Mouse (Mus musculus): Measurements from ENCODE around the gene Smarcc2. TPM values are rescaled to one million over a fixed set of nuclear protein-coding genes. Genes with fewer than 3 reads are reported as not detected.

Gene Smarcc2
- total and polyA plus RNA-seq, 2 experiments, result 13.8 to 63.1 TPM

GRCm38 (mm10) chr10:128412558-128412957 is 46.5 kb upstream of the Smarcc2 start:
- Histone ChIP-seq H3K4me1 (ENCODE audit: control insufficient read depth, insufficient read depth, low read length) (peaks cover 15% of the 10 kb centered on the region), H3K36me3 (ENCODE audit: control insufficient read depth, insufficient read depth, low read length) (peaks cover 8% of the 10 kb centered on the region; the same call in 1 of the 2 replicates), H3K4me3 (ENCODE audit: insufficient read depth, low read depth, low read length) (no peak overlapping the region), H3K27ac (replicated peaks; ENCODE audit: insufficient read depth, low read depth, low read length) (no peak overlapping the region), H3K27me3 (ENCODE audit: control insufficient read depth, insufficient read depth, low read length) (no peaks in the 10 kb centered on the region), H3K79me2 (ENCODE audit: control insufficient read depth, insufficient read depth, low read length) (peaks cover 7% of the 10 kb centered on the region; the same call in 1 of the 2 replicates), H3K9ac (ENCODE audit: low read depth, low read length) (no peak overlapping the region)
- no peak for DNase-seq (ENCODE audit: extremely low read depth, low read depth, low spot score)
- WGBS, result 32% methylated on average over 1 of the region's 1 CpGs
- TF ChIP-seq POLR2A (IDR thresholded peaks at IDR 0.05; ENCODE audit: extremely low read depth, insufficient read depth, low read length) (no peak), CTCF (IDR thresholded peaks at IDR 0.05; ENCODE audit: low read depth, low read length) (no peak)

- Histone ChIP-seq H3K27ac (replicated peaks; ENCODE audit: insufficient read depth, low read depth, low read length) (no peak overlapping the region), H3K9ac (ENCODE audit: low read depth, low read length) (no peak overlapping the region), H3K27me3 (ENCODE audit: control insufficient read depth, insufficient read depth, low read length) (no peaks in the 10 kb centered on the region), H3K4me1 (ENCODE audit: control insufficient read depth, insufficient read depth, low read length) (peaks cover 15% of the 10 kb centered on the region), H3K79me2 (ENCODE audit: control insufficient read depth, insufficient read depth, low read length) (peaks cover 7% of the 10 kb centered on the region; the same call in 1 of the 2 replicates), H3K36me3 (ENCODE audit: control insufficient read depth, insufficient read depth, low read length) (peaks cover 11% of the 10 kb centered on the region; the same call in 1 of the 2 replicates), H3K4me3 (ENCODE audit: insufficient read depth, low read depth, low read length) (no peak overlapping the region)
- DNase-seq (ENCODE audit: extremely low read depth, low read depth, low spot score), result no peak
- WGBS, result 8% methylated on average over 1 of the region's 1 CpGs
- TF ChIP-seq POLR2A (IDR thresholded peaks at IDR 0.05; ENCODE audit: extremely low read depth, insufficient read depth, low read length), result no peak
- no peak for TF ChIP-seq CTCF (IDR thresholded peaks at IDR 0.05; ENCODE audit: low read depth, low read length)
Measured at GRCm38 (mm10) chr10:128413076-128413475, 46.0 kb upstream of the Smarcc2 start.

DNA sequence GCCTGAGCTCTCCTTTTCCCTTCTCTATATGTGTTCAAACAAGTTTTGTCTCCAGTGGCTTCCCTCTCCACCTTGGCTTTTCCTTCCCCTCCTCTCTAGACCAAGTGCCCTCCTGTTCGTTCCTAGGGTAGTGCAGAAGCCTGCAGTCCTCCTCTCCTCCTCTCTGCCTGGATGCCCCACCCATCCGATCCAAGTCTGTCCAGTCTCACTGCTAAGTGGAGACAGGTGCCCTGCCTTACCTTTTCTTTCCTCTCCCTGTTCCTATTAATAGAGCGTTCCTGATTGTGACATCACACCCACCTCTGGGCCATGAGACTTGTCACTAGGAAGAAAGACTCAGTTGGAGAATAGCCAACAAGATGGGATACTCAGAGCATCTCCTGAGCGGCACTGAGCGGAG is 44.2 kb upstream of the Smarcc2 start:
- H3K27ac ChIP-seq (replicated peaks; ENCODE audit: insufficient read depth, low read depth, low read length), result no peak overlapping the region
- no peak for DNase-seq (ENCODE audit: extremely low read depth, low read depth, low spot score)
- no peak overlapping the region for H3K9ac ChIP-seq (ENCODE audit: low read depth, low read length)
- H3K4me3 ChIP-seq (ENCODE audit: insufficient read depth, low read depth, low read length), result no peak overlapping the region
- H3K79me2 ChIP-seq (ENCODE audit: control insufficient read depth, insufficient read depth, low read length), result peaks cover 7% of the 10 kb centered on the region; the same call in 1 of the 2 replicates
- TF ChIP-seq POLR2A (IDR thresholded peaks at IDR 0.05; ENCODE audit: extremely low read depth, insufficient read depth, low read length) (no peak), CTCF (IDR thresholded peaks at IDR 0.05; ENCODE audit: low read depth, low read length) (no peak)
- WGBS, result 87% methylated on average over 5 of the region's 5 CpGs
- peaks cover 19% of the 10 kb centered on the region; the same call in 1 of the 2 replicates for H3K36me3 ChIP-seq (ENCODE audit: control insufficient read depth, insufficient read depth, low read length)
- H3K27me3 ChIP-seq (ENCODE audit: control insufficient read depth, insufficient read depth, low read length), result no peaks in the 10 kb centered on the region
- peaks cover 8% of the 10 kb centered on the region for H3K4me1 ChIP-seq (ENCODE audit: control insufficient read depth, insufficient read depth, low read length)

DNA sequence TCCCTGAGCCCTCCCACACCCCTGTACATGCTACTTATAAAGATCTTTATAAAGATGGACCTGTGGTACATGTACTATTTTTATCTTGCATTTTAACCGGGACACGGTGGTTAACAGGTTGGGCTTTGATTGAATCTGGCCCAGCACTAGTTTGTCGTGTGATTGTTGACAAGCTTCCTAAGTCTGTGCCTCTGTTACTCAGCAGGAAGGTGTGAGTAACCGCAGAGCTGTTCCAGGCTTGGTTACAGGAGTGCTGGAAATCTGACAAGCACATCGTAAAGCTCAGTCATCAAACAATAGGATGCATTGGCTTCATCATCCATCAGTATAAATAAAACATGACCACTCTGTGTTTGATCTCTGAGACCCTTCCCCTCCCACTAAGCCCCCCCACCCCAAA is 36.6 kb upstream of the Smarcc2 start:
- Histone ChIP-seq H3K4me1 (ENCODE audit: control insufficient read depth, insufficient read depth, low read length) (no peaks in the 10 kb centered on the region), H3K36me3 (ENCODE audit: control insufficient read depth, insufficient read depth, low read length) (peaks cover 23% of the 10 kb centered on the region), H3K27ac (replicated peaks; ENCODE audit: insufficient read depth, low read depth, low read length) (no peak overlapping the region), H3K4me3 (ENCODE audit: insufficient read depth, low read depth, low read length) (no peak overlapping the region), H3K9ac (ENCODE audit: low read depth, low read length) (no peak overlapping the region), H3K79me2 (ENCODE audit: control insufficient read depth, insufficient read depth, low read length) (no peaks in the 10 kb centered on the region), H3K27me3 (ENCODE audit: control insufficient read depth, insufficient read depth, low read length) (no peaks in the 10 kb centered on the region)
- DNase-seq (ENCODE audit: extremely low read depth, low read depth, low spot score), result no peak
- 75% methylated on average over 5 of the region's 5 CpGs for WGBS
- TF ChIP-seq POLR2A (IDR thresholded peaks at IDR 0.05; ENCODE audit: extremely low read depth, insufficient read depth, low read length) (no peak), CTCF (IDR thresholded peaks at IDR 0.05; ENCODE audit: low read depth, low read length) (no peak)

DNA sequence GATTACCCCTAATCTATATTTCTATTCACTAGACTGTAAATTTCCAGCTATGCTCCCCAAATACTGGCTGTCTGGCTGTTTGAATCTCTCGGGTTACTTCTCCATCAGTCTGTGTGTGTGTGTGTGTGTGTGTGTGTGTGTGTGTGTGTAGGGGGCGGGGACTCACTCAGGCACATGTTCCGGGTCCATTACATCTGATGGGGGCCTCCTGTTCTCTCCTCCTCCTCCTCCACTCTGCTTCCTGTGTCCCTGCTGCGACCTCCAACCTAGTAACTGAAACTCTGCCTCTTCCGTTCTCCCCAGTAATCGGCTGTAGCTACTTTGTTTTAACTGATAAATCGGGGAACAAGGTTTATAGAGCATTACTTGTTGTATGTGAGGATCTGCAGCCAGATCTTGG is 34.4 kb upstream of the Smarcc2 start:
- H3K79me2 ChIP-seq (ENCODE audit: control insufficient read depth, insufficient read depth, low read length), result peaks cover 6% of the 10 kb centered on the region; the same call in 1 of the 2 replicates
- H3K27ac ChIP-seq (replicated peaks; ENCODE audit: insufficient read depth, low read depth, low read length), result no peak overlapping the region
- DNase-seq (ENCODE audit: extremely low read depth, low read depth, low spot score), result no peak
- peaks cover 24% of the 10 kb centered on the region for H3K36me3 ChIP-seq (ENCODE audit: control insufficient read depth, insufficient read depth, low read length)
- no peak overlapping the region for H3K4me3 ChIP-seq (ENCODE audit: insufficient read depth, low read depth, low read length)
- H3K9ac ChIP-seq (ENCODE audit: low read depth, low read length), result no peak overlapping the region
- H3K27me3 ChIP-seq (ENCODE audit: control insufficient read depth, insufficient read depth, low read length), result no peaks in the 10 kb centered on the region
- WGBS, result 66% methylated on average over 7 of the region's 7 CpGs
- TF ChIP-seq CTCF (IDR thresholded peaks at IDR 0.05; ENCODE audit: low read depth, low read length) (no peak), POLR2A (IDR thresholded peaks at IDR 0.05; ENCODE audit: extremely low read depth, insufficient read depth, low read length) (no peak)
- no peaks in the 10 kb centered on the region for H3K4me1 ChIP-seq (ENCODE audit: control insufficient read depth, insufficient read depth, low read length)

DNA sequence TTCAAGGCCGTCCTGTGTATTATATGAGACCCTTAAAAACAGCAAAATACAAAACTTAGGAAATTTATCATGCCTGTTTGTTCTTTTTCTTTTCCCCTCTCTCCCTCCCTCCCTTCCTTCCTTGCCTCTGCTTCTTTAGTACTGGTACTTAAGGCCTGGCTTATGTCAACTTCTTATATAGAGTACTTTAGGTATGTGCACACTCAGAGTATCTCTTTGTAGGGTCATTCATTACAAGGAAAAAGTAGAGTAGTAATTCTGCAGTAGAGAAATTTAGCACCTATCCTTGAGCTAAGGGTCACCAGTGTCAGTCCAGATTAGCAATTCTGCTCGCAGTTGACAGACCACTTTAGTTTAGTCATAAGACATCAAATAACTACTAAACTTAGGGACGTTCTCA is 33.8 kb upstream of the Smarcc2 start:
- H3K4me1 ChIP-seq (ENCODE audit: control insufficient read depth, insufficient read depth, low read length), result no peaks in the 10 kb centered on the region
- H3K4me3 ChIP-seq (ENCODE audit: insufficient read depth, low read depth, low read length), result no peak overlapping the region
- H3K27me3 ChIP-seq (ENCODE audit: control insufficient read depth, insufficient read depth, low read length), result no peaks in the 10 kb centered on the region
- 89% methylated on average over 3 of the region's 3 CpGs for WGBS
- H3K36me3 ChIP-seq (ENCODE audit: control insufficient read depth, insufficient read depth, low read length), result peaks cover 28% of the 10 kb centered on the region
- no peak for DNase-seq (ENCODE audit: extremely low read depth, low read depth, low spot score)
- peaks cover 6% of the 10 kb centered on the region; the same call in 1 of the 2 replicates for H3K79me2 ChIP-seq (ENCODE audit: control insufficient read depth, insufficient read depth, low read length)
- no peak overlapping the region for H3K9ac ChIP-seq (ENCODE audit: low read depth, low read length)
- TF ChIP-seq POLR2A (IDR thresholded peaks at IDR 0.05; ENCODE audit: extremely low read depth, insufficient read depth, low read length) (no peak), CTCF (IDR thresholded peaks at IDR 0.05; ENCODE audit: low read depth, low read length) (no peak)
- H3K27ac ChIP-seq (replicated peaks; ENCODE audit: insufficient read depth, low read depth, low read length), result no peak overlapping the region
